Mouse (Mus musculus): ENCODE data around the gene Cdrt4. TPM values are rescaled to one million over a fixed set of nuclear protein-coding genes. Genes with fewer than 3 reads are reported as not detected.

Cdrt4 gene
- total RNA-seq, 2 experiments from 2014 or later = not detected

DNA sequence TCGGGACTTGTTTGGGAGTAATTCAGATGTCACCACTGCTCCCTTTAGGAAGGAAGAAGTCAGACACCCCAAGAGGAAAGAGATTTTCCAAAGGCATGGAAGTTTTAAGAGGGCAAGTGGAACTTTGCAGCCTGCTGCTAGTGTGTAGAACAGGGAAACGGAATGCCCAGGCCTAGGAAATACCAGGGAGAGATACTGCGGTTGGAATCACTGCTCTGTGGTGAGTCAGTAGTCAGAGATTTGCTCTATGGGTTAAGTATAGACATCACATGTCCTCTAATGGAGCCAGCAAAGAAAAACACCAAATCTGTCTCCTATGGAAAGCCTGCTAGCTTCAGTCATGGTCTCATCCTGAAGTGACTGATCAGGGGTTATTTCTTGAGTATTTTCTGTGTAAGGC lies 10.8 kb upstream of the Cdrt4 start:
- no peak for DNase-seq (ENCODE audit: low spot score in 2 of 2)

DNA sequence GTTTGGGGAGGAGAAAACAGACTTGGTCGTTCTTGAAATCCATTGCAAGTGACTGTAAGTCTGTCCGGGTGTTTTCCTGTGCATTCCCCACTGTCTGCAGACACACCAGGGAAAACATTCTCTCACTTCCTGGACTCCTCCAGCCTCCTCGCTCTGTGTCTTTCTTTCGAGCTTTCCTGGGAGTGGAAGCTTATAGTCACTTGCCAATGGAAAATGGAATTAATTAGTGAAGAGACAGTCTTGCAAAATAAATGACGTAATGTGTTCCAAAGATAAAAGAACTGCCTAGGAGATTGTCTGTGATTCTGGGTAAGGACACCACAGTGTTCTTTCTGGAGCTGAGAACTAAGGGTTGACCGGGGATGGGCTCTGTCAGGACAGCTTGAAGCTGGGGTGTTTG lies 7.5 kb upstream of the Cdrt4 start:
- no peak for DNase-seq (ENCODE audit: low spot score in 2 of 2)

DNA sequence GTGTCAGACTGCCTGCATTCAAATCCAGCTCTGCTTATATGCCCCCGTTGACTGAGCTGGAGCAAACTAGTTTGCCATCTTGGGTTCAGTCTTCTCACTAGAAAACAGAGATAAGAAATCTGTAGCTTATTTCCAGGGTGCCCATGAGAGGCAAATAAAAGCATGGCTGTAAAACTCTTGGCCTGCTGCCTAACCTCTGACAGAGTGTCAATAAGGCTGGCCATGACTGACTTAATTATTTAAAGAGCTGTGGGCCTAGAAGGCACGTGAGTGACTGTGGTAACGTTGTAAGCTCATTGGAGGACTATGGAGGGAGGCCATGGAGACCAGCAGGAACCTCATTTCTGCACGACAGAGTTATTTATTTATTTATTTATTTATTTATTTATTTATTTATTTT lies 5.5 kb upstream of the Cdrt4 start:
- DNase-seq (ENCODE audit: low spot score in 2 of 2) = no peak

DNA sequence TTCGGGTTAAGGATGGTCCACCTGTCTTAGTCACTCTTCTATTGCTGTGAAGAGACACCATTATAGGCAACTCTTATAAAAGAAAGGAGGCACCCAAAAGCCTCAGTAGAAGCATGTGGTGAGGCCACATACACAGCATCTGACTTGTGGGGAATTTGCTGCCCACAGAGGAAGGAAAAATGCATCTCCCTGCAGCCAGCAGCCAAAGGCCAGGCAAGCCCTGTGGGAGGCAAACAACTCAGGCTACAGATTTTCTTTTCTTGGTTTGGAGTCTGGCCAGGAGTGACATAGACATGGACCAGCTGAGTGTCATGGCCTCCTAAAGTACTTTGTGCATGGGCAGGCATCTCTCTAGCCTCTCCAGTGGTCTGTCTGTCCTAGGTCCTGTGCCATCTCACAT lies 1.4 kb upstream of the Cdrt4 start:
- DNase-seq (ENCODE audit: low spot score in 2 of 2) = no peak

DNA sequence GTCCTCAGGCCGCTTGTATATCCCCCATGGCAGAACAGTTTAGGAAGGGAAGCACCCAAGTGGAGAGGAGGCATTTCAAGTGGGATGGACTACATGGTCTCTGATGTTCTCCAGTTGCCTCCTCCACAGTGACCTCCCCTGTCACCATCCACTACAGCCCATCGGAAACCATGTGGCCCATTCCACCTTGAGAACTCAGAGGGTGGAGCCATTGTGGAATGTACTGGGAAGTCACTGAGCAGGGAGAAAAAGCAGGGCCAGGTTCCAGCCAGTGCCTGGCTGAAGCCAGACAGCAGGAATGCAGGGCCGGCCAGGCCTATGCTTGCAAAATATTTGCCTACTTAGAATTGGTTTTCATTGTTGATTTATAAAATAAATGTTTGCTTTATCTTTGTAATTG lies 3.8 kb downstream of the Cdrt4 start:
- no peak for DNase-seq (ENCODE audit: low spot score in 2 of 2)

DNA sequence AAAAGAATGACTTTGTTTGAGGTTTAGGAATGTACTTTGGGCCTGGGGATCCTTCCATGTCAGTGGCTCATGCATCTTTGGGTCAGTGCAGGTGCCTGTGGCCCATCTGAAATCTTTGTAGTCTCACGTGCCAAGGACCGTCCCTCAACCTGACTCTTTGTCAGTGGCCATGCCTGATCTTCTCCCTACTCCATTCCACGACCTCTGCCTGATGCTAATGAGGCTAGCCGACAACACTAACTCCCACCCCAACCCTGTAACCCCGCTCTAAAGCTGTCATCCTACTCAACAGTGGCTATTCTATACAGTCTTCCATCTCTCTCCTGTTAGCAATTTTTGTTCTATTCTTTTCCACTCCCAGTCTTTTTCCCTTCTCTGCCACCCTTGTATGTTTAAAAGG lies 4.2 kb downstream of the Cdrt4 start:
- no peak for DNase-seq (ENCODE audit: low spot score in 2 of 2)

DNA sequence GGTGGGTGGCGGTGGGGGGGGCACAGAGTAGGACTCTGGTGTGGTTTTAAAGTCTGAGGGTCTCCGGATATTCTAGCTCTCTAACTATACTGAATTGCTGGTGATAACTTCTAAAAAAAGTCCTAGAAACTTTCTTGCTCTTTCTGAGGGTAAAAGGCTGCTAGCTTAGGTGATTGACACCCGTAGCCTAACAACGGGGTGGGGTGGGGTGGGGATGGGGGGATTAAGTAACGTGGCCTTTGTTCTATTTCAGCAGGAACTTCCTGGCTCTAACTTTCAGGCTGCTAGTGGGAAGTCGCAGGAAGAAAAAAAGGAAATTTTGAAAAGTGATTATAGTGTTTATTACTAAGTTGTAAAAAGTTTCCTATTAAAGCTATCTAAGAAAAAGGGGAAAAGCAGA lies 4.8 kb downstream of the Cdrt4 start:
- DNase-seq (ENCODE audit: low spot score in 2 of 2) = no peak

DNA sequence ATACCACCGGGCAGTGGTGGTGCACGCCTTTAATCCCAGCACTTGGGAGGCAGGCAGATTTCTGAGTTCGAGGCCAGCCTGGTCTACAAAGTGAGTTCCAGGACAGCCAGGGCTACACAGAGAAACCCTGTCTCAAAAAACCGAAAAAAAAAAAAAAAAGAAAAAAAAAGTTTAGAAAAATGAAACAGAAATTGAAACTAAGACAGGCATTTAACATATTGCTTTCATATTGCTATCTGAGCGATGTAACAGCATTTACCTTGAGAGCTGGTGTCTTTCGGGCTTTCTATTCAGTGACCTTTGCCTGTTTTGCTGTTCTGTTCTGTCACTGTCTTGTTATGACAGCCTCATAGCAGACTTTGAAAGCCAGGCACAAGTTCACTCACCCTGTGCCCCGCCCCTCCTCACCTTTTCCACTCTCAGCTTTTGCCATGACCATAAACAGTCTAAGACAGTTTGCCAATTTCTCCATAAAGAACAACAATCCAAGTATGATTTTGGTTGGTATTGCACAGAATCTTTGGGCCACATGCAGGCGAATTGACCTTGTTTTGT lies 6.7 kb downstream of the Cdrt4 start:
- no peak for DNase-seq (ENCODE audit: low spot score in 2 of 2)

DNA sequence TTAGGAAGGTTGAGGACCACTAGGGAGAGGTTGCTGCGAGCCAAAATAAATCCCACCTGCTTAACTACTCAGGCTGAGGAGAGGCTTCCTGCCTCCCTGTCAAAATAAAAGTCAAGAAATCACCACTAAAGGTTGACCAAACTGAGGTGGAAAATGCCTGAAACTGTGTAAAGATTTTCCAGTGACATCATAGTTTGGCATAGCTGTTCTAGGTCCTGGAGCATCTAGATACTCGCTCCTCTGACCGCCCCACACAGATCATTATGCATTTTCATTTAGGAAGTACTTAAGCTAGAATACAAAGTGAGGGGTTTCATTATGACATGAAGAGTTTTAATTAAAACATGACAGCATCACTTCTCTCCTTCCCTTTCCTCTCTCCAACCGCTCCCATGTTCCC lies 12.3 kb downstream of the Cdrt4 start:
- DNase-seq (ENCODE audit: low spot score in 2 of 2) = no peak

DNA sequence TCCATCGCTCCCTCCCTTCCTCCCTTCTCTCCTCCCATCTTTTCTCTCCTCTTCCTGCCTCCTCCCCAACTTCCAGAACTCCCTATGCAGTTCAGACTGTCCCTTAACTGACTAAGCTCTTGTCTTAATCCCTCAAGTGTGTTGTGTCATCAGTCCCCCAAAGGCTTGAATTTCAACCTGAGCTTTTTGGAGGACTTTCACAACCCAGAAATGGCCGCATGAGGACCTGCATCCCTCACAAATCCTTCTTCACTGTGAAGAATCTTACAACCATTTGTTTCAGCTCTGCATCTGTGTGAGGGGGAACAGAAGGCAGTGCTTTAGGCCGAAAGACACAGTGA lies 15.4 kb downstream of the Cdrt4 start:
- no peak for DNase-seq (ENCODE audit: low spot score in 2 of 2)

DNA sequence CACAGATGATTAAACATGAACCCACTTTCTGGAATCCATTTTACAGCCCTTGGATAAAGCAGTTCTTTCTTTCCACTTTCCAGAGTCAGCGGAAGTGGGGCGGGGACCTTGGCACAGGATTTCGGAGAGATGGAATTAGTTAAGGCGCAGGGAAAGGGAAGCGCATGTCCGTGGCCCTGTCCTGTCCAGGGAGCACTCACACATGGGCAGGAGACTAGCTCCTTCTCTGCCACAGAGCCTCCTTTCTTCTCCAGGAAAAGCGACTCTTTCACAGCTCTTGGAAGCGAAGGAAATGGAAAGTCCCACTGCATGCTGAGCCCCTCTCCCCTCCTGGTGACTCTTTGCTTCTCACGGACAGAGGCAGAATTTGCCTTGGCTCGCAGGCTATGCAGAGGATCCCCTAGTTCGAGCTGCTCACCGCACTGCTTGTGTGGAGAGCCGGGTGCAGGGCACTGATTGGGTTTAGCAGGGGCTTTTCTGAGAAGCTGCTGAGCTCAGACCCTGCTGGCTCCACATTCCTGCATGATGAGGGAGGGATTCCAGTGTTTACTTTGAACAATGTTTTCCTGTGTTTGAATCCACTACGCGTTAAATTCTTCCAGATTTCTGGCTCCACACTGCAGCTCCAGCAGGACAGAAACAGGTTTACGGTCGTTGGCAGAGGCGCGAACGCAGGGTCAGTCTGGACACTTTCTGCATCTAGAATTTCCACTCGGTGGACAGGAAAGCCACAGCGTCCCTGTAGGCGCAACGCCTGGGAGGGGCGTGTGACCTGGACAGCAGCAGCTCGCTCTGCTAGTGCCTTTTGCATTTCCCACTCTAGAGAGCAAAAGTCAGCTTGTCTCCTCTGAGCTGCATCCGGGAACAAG lies 16.0 kb downstream of the Cdrt4 start:
- peak; percentile 41 to 63 for DNase-seq (ENCODE audit: low spot score in 2 of 2)

DNA sequence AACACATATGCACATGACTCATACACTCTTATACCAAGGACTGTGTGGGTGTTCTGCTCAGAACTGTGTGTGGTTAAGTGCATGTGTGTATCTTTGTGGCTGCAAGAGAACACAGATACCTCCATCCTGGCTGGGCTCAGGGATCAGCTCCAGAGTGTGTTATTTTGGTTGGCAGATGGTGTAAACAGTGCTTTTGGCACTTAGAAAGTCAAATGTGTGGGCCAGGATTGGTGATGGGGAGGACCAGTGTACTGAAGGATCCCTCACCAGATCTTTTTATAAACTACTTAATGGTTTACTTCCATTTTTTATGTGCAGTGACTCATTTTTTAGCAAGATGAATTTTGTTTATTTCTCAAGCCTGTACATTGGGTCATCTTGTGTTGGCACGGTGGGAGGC lies 26.2 kb downstream of the Cdrt4 start:
- no peak for DNase-seq (ENCODE audit: low spot score in 2 of 2)

DNA sequence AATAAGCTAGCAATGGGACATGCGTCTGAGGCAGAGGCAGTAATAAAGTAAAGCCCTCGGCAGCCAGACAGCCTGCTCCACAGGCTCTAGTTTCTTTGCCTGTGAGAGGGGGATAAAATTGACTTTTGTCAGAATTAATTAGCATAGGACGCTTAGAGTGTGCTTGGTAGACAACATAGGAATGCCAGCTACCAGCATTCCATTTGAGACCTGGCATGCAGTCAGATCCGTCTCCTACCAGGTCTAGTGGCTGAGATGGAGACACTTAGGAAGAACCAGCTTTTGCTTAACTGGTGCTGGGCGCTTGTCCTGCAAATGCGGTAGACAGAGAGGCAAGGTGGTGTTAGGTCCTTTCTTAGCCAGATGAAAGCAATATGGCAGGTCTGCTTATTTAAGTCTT lies 27.9 kb downstream of the Cdrt4 start:
- no peak for DNase-seq (ENCODE audit: low spot score in 2 of 2)

DNA sequence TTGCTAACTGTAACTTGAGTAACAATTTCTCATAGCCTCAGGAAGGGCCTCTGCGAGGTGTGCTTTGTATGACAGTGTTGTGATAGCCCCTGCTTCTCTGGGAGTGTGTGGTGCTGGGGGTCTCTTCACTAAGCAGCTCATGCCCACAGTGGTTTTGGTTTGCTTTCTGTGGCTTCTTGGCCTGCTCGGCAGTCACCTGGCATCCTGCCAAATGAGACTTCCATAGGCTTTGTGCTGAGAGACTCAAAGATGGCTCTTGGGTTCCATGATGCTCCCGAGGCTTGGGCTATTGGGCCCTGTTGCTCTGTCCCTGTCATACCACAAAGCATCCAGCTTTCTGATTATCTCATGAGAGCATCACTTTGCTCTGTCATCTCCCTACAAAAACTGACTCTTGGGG lies 30.7 kb downstream of the Cdrt4 start:
- no peak for DNase-seq (ENCODE audit: low spot score in 2 of 2)

DNA sequence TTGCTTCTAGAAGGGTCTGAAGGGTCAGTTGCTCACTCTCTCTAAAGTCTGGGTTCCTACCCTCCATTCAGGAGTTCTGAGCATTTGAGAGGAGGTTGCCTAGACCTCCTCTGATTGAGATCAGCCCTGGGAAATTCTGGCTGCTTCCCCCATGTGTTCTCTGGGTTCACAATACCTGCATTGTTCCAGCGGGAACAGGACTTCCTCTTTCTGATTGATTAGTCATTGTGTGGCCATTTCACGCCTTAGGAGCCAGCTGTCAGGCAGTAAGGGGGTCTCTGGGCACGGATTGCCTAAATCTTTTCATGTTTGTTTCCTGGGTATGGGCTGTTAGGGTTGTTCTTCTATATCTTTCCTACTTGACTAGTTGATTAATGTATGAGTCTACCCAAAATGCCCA lies 32.8 kb downstream of the Cdrt4 start:
- no peak for DNase-seq (ENCODE audit: low spot score in 2 of 2)

DNA sequence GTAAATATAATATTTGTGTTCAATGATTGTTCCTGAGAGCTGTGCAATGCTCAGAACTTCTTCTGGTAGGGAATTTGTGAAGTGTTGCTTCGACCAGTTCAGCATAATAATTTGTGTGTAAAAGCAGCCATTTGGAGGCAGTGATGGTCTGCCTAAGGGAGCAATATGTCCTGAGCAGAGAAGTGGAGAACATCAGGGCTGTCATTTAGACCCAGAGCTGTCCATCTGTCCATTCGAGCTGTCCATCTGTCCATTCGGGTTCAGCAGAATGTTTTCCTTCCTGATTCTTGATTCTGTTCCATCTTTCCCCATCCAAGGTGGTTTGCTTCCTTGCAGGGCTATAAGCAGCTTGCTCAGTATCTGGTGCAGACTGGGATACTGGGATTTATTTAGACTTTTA lies 33.4 kb downstream of the Cdrt4 start:
- DNase-seq (ENCODE audit: low spot score in 2 of 2) = no peak

DNA sequence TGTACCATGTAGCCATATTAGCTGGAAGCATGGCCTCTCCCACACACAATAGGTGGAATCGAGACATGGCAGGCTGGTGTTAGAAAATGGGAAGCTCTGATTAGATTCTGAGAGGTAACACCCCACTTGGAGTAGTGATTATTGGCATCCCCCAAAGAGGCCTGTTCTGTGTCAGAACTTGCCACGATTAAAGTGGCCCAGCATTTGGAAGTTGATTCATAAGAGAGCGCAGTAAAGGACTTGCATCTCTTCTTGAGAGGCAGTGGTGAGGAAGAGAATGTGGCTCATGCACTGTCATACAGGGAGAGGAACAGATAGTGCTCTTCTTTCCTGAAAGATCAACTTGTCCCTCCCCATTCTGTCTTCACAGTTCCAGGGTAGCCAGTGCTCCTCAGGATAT lies 34.1 kb downstream of the Cdrt4 start:
- DNase-seq (ENCODE audit: low spot score in 2 of 2) = no peak

DNA sequence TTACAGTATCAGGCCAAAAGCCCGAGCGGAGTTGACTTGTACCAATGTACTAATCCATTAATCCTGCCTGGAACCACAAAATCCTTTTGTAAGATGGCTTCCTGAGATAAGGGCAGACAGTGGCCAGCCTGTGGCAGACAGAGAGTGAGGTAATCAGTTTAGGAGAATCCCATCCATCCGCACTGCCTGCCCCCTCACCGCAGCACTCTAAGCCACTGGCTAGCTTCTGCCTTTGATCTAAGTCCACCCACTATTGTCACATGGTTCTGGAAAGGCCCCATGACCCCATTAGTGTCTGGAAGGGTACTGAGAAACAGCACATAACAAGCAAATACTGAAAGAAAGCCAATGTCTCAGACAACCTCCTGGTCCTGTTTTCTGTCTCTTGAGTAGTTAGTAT lies 35.6 kb downstream of the Cdrt4 start:
- DNase-seq (ENCODE audit: low spot score in 2 of 2) = no peak

DNA sequence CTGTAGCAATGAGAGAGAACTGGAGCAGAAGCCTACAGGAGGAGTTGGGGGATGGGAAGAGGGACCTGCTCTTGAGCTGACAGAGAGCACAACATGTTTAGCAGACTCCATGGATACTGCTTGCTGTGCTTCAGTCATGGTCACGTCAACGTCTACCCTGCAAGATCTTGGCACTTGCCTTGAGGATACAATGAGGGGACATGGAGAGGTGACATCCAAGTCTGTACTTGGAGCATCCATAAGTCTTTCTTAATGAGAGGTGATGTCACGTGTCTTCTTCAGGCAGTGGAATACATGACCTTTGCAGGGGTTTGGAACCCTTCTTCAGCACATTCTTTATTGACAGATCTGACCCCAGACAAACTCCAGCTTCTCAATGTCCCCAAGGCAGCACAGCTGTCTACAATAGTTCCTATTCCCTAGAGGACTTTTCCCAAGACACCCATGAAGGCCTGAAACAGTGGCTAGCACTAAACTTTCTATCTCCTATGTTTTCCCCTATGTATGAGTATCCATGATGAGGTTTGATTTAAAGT lies 39.2 kb downstream of the Cdrt4 start:
- no peak for DNase-seq (ENCODE audit: low spot score in 2 of 2)

DNA sequence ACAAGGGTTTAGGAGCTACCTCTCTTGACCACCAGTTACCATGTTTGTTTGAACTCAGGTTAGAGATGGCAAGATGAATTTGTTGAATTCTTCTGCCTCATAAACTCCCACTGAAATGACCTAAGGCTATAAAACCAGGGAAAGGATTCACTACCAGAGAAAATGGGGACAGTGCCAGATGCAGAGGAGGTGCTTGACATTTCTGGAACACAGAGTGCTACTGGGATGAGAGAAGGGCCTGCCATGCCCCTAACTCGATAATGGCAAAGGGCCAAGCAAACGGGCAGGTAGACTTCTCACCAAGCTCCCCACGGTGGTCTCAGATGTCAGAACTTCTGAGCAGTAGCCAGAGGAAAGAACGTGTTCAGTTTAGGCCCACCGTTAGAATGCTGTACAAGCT lies 39.8 kb downstream of the Cdrt4 start:
- no peak for DNase-seq (ENCODE audit: low spot score in 2 of 2)

DNA sequence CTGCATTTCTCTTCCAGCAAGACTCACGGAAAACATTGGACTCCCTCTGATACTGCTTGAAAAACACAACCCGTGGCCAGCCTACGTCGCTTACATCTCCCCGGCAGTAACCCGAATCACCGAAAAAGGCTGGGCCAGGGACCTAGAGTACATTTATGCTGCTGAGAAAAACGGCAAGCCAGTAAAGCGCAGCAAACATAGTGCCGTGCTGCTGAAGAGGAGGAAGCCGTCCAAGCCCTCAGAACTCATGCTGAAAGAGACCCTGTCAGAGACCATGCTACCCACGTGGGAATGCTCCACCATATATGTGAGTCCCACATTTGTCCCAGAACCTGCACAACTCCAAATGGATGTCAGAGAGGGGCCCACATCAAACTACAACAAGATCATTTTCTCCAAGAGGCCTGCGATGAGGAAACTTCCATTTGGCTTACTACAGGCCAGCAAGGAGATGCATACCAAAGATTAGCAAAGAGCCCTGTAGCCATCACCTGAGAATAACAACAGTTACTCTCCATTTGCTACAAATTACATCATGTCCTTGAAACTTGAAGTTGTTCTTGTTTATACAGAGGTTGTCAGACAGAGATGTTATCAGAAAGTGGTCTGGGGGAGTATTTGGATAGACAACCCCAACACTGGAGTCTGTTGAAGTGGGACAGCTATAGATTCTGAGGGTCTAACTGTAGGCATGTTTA lies 41.7 kb downstream of the Cdrt4 start:
- no peak for DNase-seq (ENCODE audit: low spot score in 2 of 2)

DNA sequence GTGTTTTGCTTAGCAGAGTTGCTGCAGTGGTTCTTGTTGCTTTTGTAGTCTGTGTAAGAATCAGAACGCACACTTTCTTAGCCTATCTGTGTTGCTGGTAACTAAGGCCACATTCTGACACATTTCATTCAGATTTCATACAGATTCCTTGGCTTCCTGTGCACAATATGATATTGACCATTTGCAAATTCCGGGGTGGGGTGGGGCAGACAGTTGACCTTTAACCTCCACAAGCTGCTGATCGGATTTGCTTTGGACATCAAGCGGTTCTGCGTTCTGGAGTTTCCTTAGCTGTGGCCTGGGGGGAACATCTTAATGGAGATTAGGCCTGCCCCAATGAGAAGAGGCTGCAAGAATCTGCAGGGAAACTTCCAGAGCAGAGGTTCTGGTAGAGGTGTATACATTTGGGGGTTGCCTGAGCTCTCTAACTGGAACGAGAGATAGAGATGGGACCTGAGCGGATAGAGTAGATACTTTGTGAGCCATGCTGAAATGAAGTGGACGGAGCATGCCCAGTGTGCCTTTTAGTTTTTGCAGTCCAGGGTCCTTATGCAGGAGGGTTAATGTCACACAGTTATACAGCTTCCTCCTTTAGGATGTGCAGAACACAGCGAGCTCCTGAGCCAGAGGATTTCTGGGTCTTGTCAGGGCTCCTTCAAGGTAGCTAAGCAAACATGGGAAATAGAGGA lies 44.2 kb downstream of the Cdrt4 start:
- no peak for DNase-seq (ENCODE audit: low spot score in 2 of 2)

Data from layer of hippocampus, postnatal 14 days (tissue).